Mouse (Mus musculus): Measurements from ENCODE around the gene Tnnc2. TPM values are rescaled to one million over a fixed set of nuclear protein-coding genes. Genes with fewer than 3 reads are reported as not detected.
A peak's percentile ranks its signal among the peaks of the same experiment; 100 is the strongest.

Tnnc2 gene
- polyA plus RNA-seq, 1 experiment from 2014 or later: 1.0 TPM

- H3K27me3 ChIP-seq (ENCODE audit: insufficient read depth, low read length): no peaks in the 10 kb centered on the region
- H3K27ac ChIP-seq: no peak overlapping the region
- no peak overlapping the region for H3K4me2 ChIP-seq (ENCODE audit: low read length)
- no peaks in the 10 kb centered on the region for H3K4me1 ChIP-seq (replicated peaks; ENCODE audit: insufficient read depth, low read length)
- H3K9ac ChIP-seq (ENCODE audit: low read depth, low read length): no peak overlapping the region
- WGBS: 72% methylated on average over 2 of the region's 2 CpGs
- no peak overlapping the region for H3K4me3 ChIP-seq (replicated peaks; ENCODE audit: low read depth, low read length)
- no peaks in the 10 kb centered on the region for H3K9me3 ChIP-seq (replicated peaks; ENCODE audit: low read length)
- H3K36me3 ChIP-seq (ENCODE audit: insufficient read depth, low read length): peaks cover 67% of the 10 kb centered on the region
- ATAC-seq (replicated peaks; ENCODE audit: low FRiP score, low read depth) (no peak), DNase-seq (ENCODE audit: low spot score) (no peak)
- no peak for TF ChIP-seq CTCF (IDR thresholded peaks at IDR 0.05; ENCODE audit: low read depth)
These were observed 25.0 kb downstream of the Tnnc2 start for GRCm38 (mm10) chr2:164754800-164755199.

- WGBS: 67% methylated on average over 11 of the region's 11 CpGs
- Histone ChIP-seq H3K9ac (ENCODE audit: low read depth, low read length) (no peak overlapping the region), H3K9me3 (replicated peaks; ENCODE audit: low read length) (no peaks in the 10 kb centered on the region), H3K4me1 (replicated peaks; ENCODE audit: insufficient read depth, low read length) (no peaks in the 10 kb centered on the region), H3K27ac (no peak overlapping the region), H3K4me2 (ENCODE audit: low read length) (no peak overlapping the region), H3K27me3 (ENCODE audit: insufficient read depth, low read length) (no peaks in the 10 kb centered on the region), H3K36me3 (ENCODE audit: insufficient read depth, low read length) (peaks cover 61% of the 10 kb centered on the region), H3K4me3 (replicated peaks; ENCODE audit: low read depth, low read length) (no peak overlapping the region)
- no peak for TF ChIP-seq CTCF (IDR thresholded peaks at IDR 0.05; ENCODE audit: low read depth)
- ATAC-seq (replicated peaks; ENCODE audit: low FRiP score, low read depth): no peak
- DNase-seq (ENCODE audit: low spot score): peak; percentile 19
These were observed 25.7 kb downstream of the Tnnc2 start for GRCm38 (mm10) chr2:164754105-164754504.

GRCm38 (mm10) chr2:164752454-164752853 is 27.3 kb downstream of the Tnnc2 start:
- no peaks in the 10 kb centered on the region for H3K4me1 ChIP-seq (replicated peaks; ENCODE audit: insufficient read depth, low read length)
- H3K9me3 ChIP-seq (replicated peaks; ENCODE audit: low read length): no peaks in the 10 kb centered on the region
- H3K4me3 ChIP-seq (replicated peaks; ENCODE audit: low read depth, low read length): no peak overlapping the region
- no peaks in the 10 kb centered on the region for H3K27me3 ChIP-seq (ENCODE audit: insufficient read depth, low read length)
- no peak for ATAC-seq (replicated peaks; ENCODE audit: low FRiP score, low read depth)
- no peak for DNase-seq (ENCODE audit: low spot score)
- no peak overlapping the region for H3K27ac ChIP-seq
- 85% methylated on average over 2 of the region's 2 CpGs for WGBS
- no peak overlapping the region for H3K9ac ChIP-seq (ENCODE audit: low read depth, low read length)
- H3K4me2 ChIP-seq (ENCODE audit: low read length): no peak overlapping the region
- H3K36me3 ChIP-seq (ENCODE audit: insufficient read depth, low read length): peaks cover 54% of the 10 kb centered on the region
- TF ChIP-seq CTCF (IDR thresholded peaks at IDR 0.05; ENCODE audit: low read depth): no peak

GRCm38 (mm10) chr2:164748991-164749390 is 30.8 kb downstream of the Tnnc2 start:
- Histone ChIP-seq H3K4me1 (replicated peaks; ENCODE audit: insufficient read depth, low read length) (peaks cover 13% of the 10 kb centered on the region; the same call in 1 of the 2 replicates), H3K27me3 (ENCODE audit: insufficient read depth, low read length) (no peaks in the 10 kb centered on the region), H3K27ac (no peak overlapping the region), H3K9me3 (replicated peaks; ENCODE audit: low read length) (no peaks in the 10 kb centered on the region), H3K4me3 (replicated peaks; ENCODE audit: low read depth, low read length) (no peak overlapping the region), H3K36me3 (ENCODE audit: insufficient read depth, low read length) (peaks cover 23% of the 10 kb centered on the region), H3K9ac (ENCODE audit: low read depth, low read length) (no peak overlapping the region), H3K4me2 (ENCODE audit: low read length) (no peak overlapping the region)
- DNase-seq (ENCODE audit: low spot score) (no peak), ATAC-seq (replicated peaks; ENCODE audit: low FRiP score, low read depth) (no peak)
- no peak for TF ChIP-seq CTCF (IDR thresholded peaks at IDR 0.05; ENCODE audit: low read depth)
- 90% methylated on average over 6 of the region's 6 CpGs for WGBS

- no peak overlapping the region for H3K4me3 ChIP-seq (replicated peaks; ENCODE audit: low read depth, low read length)
- no peaks in the 10 kb centered on the region for H3K27me3 ChIP-seq (ENCODE audit: insufficient read depth, low read length)
- H3K4me2 ChIP-seq (ENCODE audit: low read length): no peak overlapping the region
- DNase-seq (ENCODE audit: low spot score) (no peak), ATAC-seq (replicated peaks; ENCODE audit: low FRiP score, low read depth) (no peak)
- WGBS: 80% methylated on average over 4 of the region's 4 CpGs
- TF ChIP-seq CTCF (IDR thresholded peaks at IDR 0.05; ENCODE audit: low read depth): no peak
- H3K27ac ChIP-seq: no peak overlapping the region
- H3K9me3 ChIP-seq (replicated peaks; ENCODE audit: low read length): no peaks in the 10 kb centered on the region
- H3K36me3 ChIP-seq (ENCODE audit: insufficient read depth, low read length): peaks cover 20% of the 10 kb centered on the region
- H3K4me1 ChIP-seq (replicated peaks; ENCODE audit: insufficient read depth, low read length): peaks cover 13% of the 10 kb centered on the region; the same call in 1 of the 2 replicates
- H3K9ac ChIP-seq (ENCODE audit: low read depth, low read length): no peak overlapping the region
These were observed 31.6 kb downstream of the Tnnc2 start for GRCm38 (mm10) chr2:164748191-164748590.

- ATAC-seq (replicated peaks; ENCODE audit: low FRiP score, low read depth) (0 out of 2 replicates have a peak, but pooled peaks have one; percentile 19), DNase-seq (ENCODE audit: low spot score) (no peak)
- 42% methylated on average over 8 of the region's 8 CpGs for WGBS
- peak overlapping the region; percentile 94 for H3K4me2 ChIP-seq (ENCODE audit: low read length)
- no peak for TF ChIP-seq CTCF (IDR thresholded peaks at IDR 0.05; ENCODE audit: low read depth)
- peak overlapping the region; percentile 93 for H3K4me3 ChIP-seq (replicated peaks; ENCODE audit: low read depth, low read length)
- H3K4me1 ChIP-seq (replicated peaks; ENCODE audit: insufficient read depth, low read length): peaks cover 13% of the 10 kb centered on the region; the same call in 1 of the 2 replicates
- H3K27ac ChIP-seq: no peak overlapping the region
- H3K27me3 ChIP-seq (ENCODE audit: insufficient read depth, low read length): no peaks in the 10 kb centered on the region
- H3K9me3 ChIP-seq (replicated peaks; ENCODE audit: low read length): no peaks in the 10 kb centered on the region
- peak overlapping the region; percentile 96 for H3K9ac ChIP-seq (ENCODE audit: low read depth, low read length)
- H3K36me3 ChIP-seq (ENCODE audit: insufficient read depth, low read length): peaks cover 13% of the 10 kb centered on the region
These were observed 33.1 kb downstream of the Tnnc2 start for GRCm38 (mm10) chr2:164746693-164747092.

All from kidney, postnatal 0 days (tissue).